15 mouse cellular contexts compared by ENCODE assay signal in the genomic region with DNA sequence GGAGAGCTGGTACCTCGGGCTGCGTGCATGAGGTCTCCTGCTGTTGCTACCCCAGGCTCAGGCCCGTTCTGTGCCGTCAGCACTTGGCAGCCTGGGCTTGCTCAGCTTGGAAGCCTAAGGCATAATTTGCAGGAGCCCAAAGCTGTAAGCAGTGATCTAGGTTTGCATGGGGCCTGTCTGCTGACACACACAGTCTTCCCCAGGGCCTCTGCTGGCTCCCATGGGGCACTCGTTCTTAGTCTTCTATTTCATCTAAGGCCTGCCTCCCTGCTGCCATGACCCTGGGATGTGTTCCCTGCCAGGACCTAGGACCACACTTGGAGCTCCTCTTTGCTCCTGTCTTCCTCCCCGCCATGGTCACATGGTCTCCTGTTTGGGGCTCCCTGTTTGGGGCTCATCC.
"Had no signal": no experiment of that assay in that cellular context is flagged by ENCODE, and none has a peak within 500 bp of the region (broad histone marks: within the 10 kb centered on the region; RNA-seq: fewer than 3 reads in every experiment).

No protein-coding gene starts in this region.

- H3K9me3 ChIP-seq: limb, embryonic 13.5 days; midbrain, embryonic 12.5 days; neural tube, embryonic 15.5 days; stomach, embryonic 15.5 days had no signal

- H3K9ac ChIP-seq: limb, embryonic 13.5 days; liver, embryonic 14.5 days; midbrain, embryonic 12.5 days; neural tube, embryonic 15.5 days; stomach, embryonic 15.5 days had no signal

- DNase-seq: kidney, postnatal 10 days; kidney, postnatal 4 days; left cerebral cortex, postnatal 4 days; lung, adult 18-20 months; right cerebral cortex, adult 18-20 months; right cerebral cortex, postnatal 25 days; thymus, adult 2 months; thymus, postnatal 25 days had no signal

- H3K4me1 ChIP-seq: limb, embryonic 13.5 days; neural tube, embryonic 15.5 days had no signal

- H3K27me3 ChIP-seq: limb, embryonic 13.5 days; midbrain, embryonic 12.5 days; neural tube, embryonic 15.5 days; stomach, embryonic 15.5 days had no signal

- H3K27ac ChIP-seq: layer of hippocampus, adult 2 months; limb, embryonic 13.5 days; liver, embryonic 14.5 days; midbrain, embryonic 12.5 days; neural tube, embryonic 15.5 days; stomach, embryonic 15.5 days had no signal

- H3K36me3 ChIP-seq: limb, embryonic 13.5 days; midbrain, embryonic 12.5 days; neural tube, embryonic 15.5 days; stomach, embryonic 15.5 days had no signal

- H3K4me2 ChIP-seq: limb, embryonic 13.5 days; midbrain, embryonic 12.5 days; neural tube, embryonic 15.5 days; stomach, embryonic 15.5 days had no signal

- H3K4me3 ChIP-seq: layer of hippocampus, adult 2 months; limb, embryonic 13.5 days; midbrain, embryonic 12.5 days; myocyte; neural tube, embryonic 15.5 days; stomach, embryonic 15.5 days had no signal
